In genomic region chr7:4732968-4733392, GRCm38 (mm10) we compare ENCODE assay signal across 1 mouse cellular context.
TF ChIP-seq lines count a peak whose summit lies in the region.

No protein-coding gene starts in this region.

TF ChIP-seq in MEL, 35 proteins besides CTCF, POLR2A, EP300 and RAD21 (continued from another document):
- no peak for TF ChIP-seq BHLHE40 (IDR thresholded peaks at IDR 0.05; ENCODE audit: borderline replicate concordance, low read depth, low read length)
- TF ChIP-seq MEF2A (IDR thresholded peaks at IDR 0.05; ENCODE audit: extremely low read depth, insufficient replicate concordance, low read depth, low read length, poor library complexity, severe bottlenecking) = 0 out of 2 replicates have a peak, but pooled peaks have one; percentile 45
- TF ChIP-seq ELF1 (IDR thresholded peaks at IDR 0.05; ENCODE audit: low read depth, low read length) = no peak
- peak; percentile 43; the same call in 1 of the 2 replicates for TF ChIP-seq SIN3A (IDR thresholded peaks at IDR 0.05; ENCODE audit: low read length)
- peak; percentile 26; the same call in 1 of the 2 replicates for TF ChIP-seq TAL1 (IDR thresholded peaks at IDR 0.05; ENCODE audit: low read length)
- peak; percentile 58; the same call in 1 of the 2 replicates for TF ChIP-seq TCF12 (IDR thresholded peaks at IDR 0.05; ENCODE audit: low read depth, low read length)
- TF ChIP-seq GATA1 (IDR thresholded peaks at IDR 0.05; ENCODE audit: low read depth, low read length) = peak; percentile 92
